Mouse (Mus musculus) C3H10T1/2 (cell line): ENCODE measurements around the gene Xkrx. TPM values are rescaled to one million over a fixed set of nuclear protein-coding genes. Genes with fewer than 3 reads are reported as not detected.

Experiments used
- polyA plus RNA-seq, 2 experiments: library from polyadenylated mRNA; unstranded; fragments of >200 nt; fragmentation: generic; extraction: Trizol; gene quantifications; one replicate each; pipeline ENCODE4 v1.2.1; 2012; ENCODE audit warnings: missing spikeins in 2 of 2

Gene Xkrx
- polyA plus RNA-seq, result under 1 TPM in 1 of 2 experiments, not detected in 1; 0.22 TPM

GRCm38 (mm10) chrX:134162043-134162720 is at the start of gene Xkrx:
Gene Xkrx (minus strand): TSS chrX:134162076.

GRCm38 (mm10) chrX:134187201-134187600 is 25.3 kb upstream of the Xkrx start, which contains the start of gene Arl13a:
Gene Arl13a (plus strand): TSS chrX:134187501.

Other genes starting within 250 kb of the Xkrx start
- not detected for gene Sytl4, start 180.3 kb downstream of the Xkrx start, polyA plus RNA-seq
- 1 to 10 TPM; 4.8 to 5.3 TPM for gene Cstf2, start 102.9 kb downstream of the Xkrx start, polyA plus RNA-seq
- gene Arl13a, start 25.4 kb upstream of the Xkrx start, polyA plus RNA-seq, result not detected
- under 1 TPM; 0.09 to 0.12 TPM for gene Nox1, start 59.9 kb upstream of the Xkrx start, polyA plus RNA-seq
- 10 to 100 TPM in 1 of 2 experiments, 1 to 10 TPM in 1; 2.4 to 12.2 TPM for gene Trmt2b, start 114.9 kb upstream of the Xkrx start, polyA plus RNA-seq
- gene Tmem35a, start 133.1 kb upstream of the Xkrx start, polyA plus RNA-seq, result not detected
- gene Cenpi, start 146.0 kb upstream of the Xkrx start, polyA plus RNA-seq, result 1 to 10 TPM; 1.2 to 5.3 TPM
- under 1 TPM; 0.08 to 0.60 TPM for gene Drp2, start 242.5 kb upstream of the Xkrx start, polyA plus RNA-seq